Mouse (Mus musculus) cortical plate, adult 2 months (tissue): ENCODE measurements around the gene Hist1h3b.
"Not testable (repeated sequence)": the region's sequence is repeated elsewhere in the genome, so short reads cannot be mapped to it uniquely, and the experiment has no call there.

ENCODE experiments used
- CTCF ChIP-seq: fragments of 200-500 bp; IDR thresholded peaks from 2 replicates; pipeline ENCODE4 v1.5.1; 2011; ENCODE audit warnings: mild to moderate bottlenecking, control low read depth, low read length; ENCODE audit not compliant: insufficient read depth; ENCODE audit errors: extremely low read depth
- POLR2A ChIP-seq: fragments of 200-500 bp; IDR thresholded peaks from 2 replicates; pipeline ENCODE4 v1.6.1; 2011; ENCODE audit warnings: mild to moderate bottlenecking, low read length, control low read depth; ENCODE audit not compliant: insufficient read depth; ENCODE audit errors: extremely low read depth

DNA sequence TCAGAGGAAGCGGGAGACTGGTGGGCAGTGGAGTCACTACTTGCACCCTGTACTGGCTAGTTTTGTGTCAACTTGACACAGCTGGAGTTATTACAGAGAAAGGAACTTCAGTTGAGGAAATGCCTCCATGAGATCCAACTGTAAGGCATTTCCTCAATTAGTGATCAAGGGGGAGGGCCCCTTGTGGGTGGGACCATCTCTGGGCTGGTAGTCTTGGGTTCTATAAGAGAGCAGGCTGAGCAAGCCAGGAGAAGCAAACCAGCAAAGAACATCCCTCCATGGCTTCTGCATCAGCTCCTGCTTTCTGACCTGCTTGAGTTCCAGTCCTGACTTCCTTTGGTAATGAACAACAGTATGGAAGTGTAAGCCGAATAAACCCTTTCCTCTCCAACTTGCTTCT, 49.3 kb upstream of the Hist1h3b start:
- not testable (repeated sequence) for TF ChIP-seq CTCF, POLR2A
